Mouse (Mus musculus): ENCODE data around the gene AC161166.1. TPM values are rescaled to one million over a fixed set of nuclear protein-coding genes. Genes with fewer than 3 reads are reported as not detected.
A peak's percentile ranks its signal among the peaks of the same experiment; 100 is the strongest.
"Not testable (repeated sequence)": the region's sequence is repeated elsewhere in the genome, so short reads cannot be mapped to it uniquely, and the experiment has no call there.

The AC161166.1 gene
- polyA plus RNA-seq, 1 experiment from 2014 or later, result 0.06 TPM

DNA sequence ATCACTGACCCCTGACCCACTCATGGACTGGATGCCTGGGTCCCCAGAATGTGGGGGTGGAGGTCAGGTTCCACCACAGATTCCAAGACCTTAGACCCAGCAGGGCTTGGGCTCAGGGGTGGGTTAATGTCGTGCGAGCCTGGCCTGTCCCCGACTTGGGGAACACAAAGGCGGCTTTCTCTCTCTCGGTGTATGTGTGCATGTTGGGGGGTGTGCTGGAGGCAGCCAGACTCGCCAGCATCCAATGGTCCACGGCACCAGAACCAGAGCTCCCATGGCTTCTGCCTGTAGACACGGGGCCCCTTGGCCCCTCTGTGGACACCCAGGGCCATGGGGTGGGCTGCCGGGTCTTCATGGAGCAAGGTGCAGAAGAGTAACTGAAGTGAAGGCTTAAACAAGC lies 26.8 kb downstream of the AC161166.1 start:
- peaks cover 4% of the 10 kb centered on the region; the same call in 1 of the 2 replicates for H3K4me1 ChIP-seq (ENCODE audit: insufficient read depth, low read depth, low read length)
- no peak overlapping the region for H3K4me3 ChIP-seq (ENCODE audit: low read depth, low read length)
- no peaks in the 10 kb centered on the region for H3K36me3 ChIP-seq (ENCODE audit: insufficient read depth, low read length)
- no peak for TF ChIP-seq EP300 (IDR thresholded peaks at IDR 0.05)
- TF ChIP-seq CTCF (IDR thresholded peaks at IDR 0.05), result no peak
- H3K27ac ChIP-seq (ENCODE audit: low read length), result no peak overlapping the region
- ATAC-seq, result no peak
- 78% methylated on average over 9 of the region's 9 CpGs for WGBS
- H3K27me3 ChIP-seq (replicated peaks; ENCODE audit: insufficient read depth, low read length), result peaks cover 12% of the 10 kb centered on the region; the same call in 1 of the 2 replicates
- no peak overlapping the region for H3K4me2 ChIP-seq (replicated peaks; ENCODE audit: low read depth, low read length)
- no peak for DNase-seq (ENCODE audit: low spot score)
- H3K9me3 ChIP-seq (ENCODE audit: low read length), result no peaks in the 10 kb centered on the region
- no peak overlapping the region for H3K9ac ChIP-seq (replicated peaks; ENCODE audit: low read depth)

DNA sequence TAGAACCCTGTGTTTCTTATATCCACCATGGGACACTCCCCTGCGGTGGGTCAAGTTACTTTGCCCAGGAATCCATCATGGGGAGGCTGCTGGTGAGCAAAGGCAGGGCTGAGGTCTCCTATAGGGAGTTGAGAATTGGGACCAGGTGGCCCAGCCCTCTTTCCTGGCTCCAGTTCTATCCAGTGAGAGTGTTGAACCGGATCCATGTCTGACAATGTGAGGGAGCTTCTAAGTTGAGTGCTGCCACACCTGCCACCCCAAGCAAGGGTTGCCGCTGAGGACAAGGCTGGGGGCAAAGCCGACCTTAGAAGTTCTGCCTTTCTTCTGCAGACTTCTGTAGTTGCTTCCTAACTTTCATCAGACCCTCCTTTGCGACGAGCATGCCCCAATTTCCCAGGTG lies 29.0 kb downstream of the AC161166.1 start:
- H3K4me2 ChIP-seq (replicated peaks; ENCODE audit: low read depth, low read length); H3K9ac ChIP-seq (replicated peaks; ENCODE audit: low read depth); H3K4me1 ChIP-seq (ENCODE audit: insufficient read depth, low read depth, low read length); H3K9me3 ChIP-seq (ENCODE audit: low read length); DNase-seq (ENCODE audit: low spot score); H3K4me3 ChIP-seq (ENCODE audit: low read depth, low read length); ATAC-seq; H3K27ac ChIP-seq (ENCODE audit: low read length); H3K36me3 ChIP-seq (ENCODE audit: insufficient read depth, low read length): not testable (repeated sequence)
- 51% methylated on average over 6 of the region's 6 CpGs for WGBS
- H3K27me3 ChIP-seq (replicated peaks; ENCODE audit: insufficient read depth, low read length), result peaks cover 12% of the 10 kb centered on the region; the same call in 1 of the 2 replicates

DNA sequence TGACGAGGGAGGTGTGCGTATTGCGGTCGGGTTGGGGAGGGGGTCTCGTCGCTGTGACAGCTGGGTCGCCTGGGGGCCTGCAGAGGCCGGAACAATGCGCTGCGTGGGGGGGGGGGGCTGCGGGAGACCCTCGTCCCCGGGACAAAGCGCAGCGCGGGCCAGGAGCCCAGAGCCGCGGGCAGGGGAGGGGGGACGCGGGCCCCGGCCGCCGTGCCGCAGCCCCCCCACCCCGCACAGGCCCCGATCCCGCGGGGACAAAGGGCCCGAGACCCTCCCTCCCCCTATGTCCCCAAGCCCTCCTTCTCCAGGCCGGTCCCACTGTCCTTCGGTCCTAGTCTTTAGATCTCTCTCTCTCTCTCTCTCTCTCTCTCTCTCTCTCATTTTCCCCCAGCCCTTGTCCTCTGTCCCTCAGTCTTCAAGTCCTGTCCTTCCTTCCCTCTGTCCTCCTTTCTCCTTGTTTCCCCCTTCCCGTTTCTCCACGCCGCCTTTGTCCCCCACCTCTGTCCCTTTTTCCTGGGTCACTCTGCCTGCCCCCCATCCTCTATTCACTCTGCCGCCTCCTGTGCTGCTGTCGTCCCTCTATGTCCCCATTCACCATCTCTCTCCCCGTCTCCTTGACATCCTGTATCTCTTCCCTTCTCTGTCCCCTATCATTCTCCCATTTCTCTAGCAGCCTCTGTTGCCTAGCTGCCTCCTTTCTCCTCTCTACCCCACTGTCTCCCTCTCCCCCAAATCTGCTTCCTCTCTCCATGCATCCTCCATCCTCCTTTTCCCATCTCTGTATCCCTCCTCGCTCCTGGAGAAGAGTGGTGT lies 29.8 kb downstream of the AC161166.1 start:
- Histone ChIP-seq H3K4me1 (ENCODE audit: insufficient read depth, low read depth, low read length) (peaks cover 4% of the 10 kb centered on the region; the same call in 1 of the 2 replicates), H3K9ac (replicated peaks; ENCODE audit: low read depth) (0 out of 2 replicates have a peak overlapping the region, but pooled peaks have one; percentile 12), H3K9me3 (ENCODE audit: low read length) (no peaks in the 10 kb centered on the region), H3K4me3 (ENCODE audit: low read depth, low read length) (peak overlapping the region; percentile 56), H3K36me3 (ENCODE audit: insufficient read depth, low read length) (no peaks in the 10 kb centered on the region), H3K27me3 (replicated peaks; ENCODE audit: insufficient read depth, low read length) (peaks cover 12% of the 10 kb centered on the region; the same call in 1 of the 2 replicates), H3K27ac (ENCODE audit: low read length) (no peak overlapping the region), H3K4me2 (replicated peaks; ENCODE audit: low read depth, low read length) (peak overlapping the region; percentile 91)
- DNase-seq (ENCODE audit: low spot score), result no peak
- no peak for TF ChIP-seq EP300 (IDR thresholded peaks at IDR 0.05)
- no peak for TF ChIP-seq CTCF (IDR thresholded peaks at IDR 0.05)
- ATAC-seq, result peak; percentile 8
- WGBS, result 6% methylated on average over 9 of the region's 38 CpGs

DNA sequence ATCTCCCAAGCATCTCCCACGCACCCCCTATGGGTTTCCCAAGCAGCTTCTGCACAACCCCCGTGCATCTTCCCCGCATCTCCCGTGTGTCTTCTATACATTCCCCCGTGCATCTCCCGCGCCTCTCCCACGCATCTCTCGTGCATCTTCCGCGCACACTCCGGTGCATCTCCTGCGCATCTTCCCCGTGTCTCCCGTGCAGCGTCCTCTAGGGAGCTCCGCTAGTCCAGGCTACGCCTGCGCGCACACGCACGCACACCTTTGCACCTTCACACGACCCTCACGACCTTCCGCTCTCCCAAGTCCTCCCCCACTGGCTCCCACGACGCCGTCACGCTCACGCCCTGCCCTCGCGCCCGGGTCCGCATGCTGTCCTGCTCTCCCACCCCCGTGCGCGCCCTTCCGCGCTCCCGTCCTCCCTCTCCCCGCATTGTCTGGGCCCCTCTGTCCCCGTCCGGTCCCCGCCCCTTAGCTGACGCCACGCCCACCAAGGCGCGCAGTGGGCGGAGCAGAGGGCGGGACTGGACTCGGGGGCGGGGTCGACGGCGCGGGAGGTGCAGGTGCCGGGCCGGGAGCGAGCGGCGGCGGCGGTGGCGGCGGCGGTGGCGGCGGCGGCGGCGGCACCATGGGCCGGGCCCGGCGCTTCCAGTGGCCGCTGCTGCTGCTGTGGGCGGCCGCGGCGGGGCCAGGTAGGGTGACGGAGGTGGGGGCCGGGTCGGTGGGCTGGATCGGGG lies 30.6 kb downstream of the AC161166.1 start, which contains the start of gene Cadm4:
Gene Cadm4 (plus strand): TSS at position 550 of the 734 bp plus-strand sequence.
- under 1% methylated on average over 59 of the region's 83 CpGs for WGBS
- no peaks in the 10 kb centered on the region for H3K9me3 ChIP-seq (ENCODE audit: low read length)
- ATAC-seq, result peak; percentile 93

DNA sequence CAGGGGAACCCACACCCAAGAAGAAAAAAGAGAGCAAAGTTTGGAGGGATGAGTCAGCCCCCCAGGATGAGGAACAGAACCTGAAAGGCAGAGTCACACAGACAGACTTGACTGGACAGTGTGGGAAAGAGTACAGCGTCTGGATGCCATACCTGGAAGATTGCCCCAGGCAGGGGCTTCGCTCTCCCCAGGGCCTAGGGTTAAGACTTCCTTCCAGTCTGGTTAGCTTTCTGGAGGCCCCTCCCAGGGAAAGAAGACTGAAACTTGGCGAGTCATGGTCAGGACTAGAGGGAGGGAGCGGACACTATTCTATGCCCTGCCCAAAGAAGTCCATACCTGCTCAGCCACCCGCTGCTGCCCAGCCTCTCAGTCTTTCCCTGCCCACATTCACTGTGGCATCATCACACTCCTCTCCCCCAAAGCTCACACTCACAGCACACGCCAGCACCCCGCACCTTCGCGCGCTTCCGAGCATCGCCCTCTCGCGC lies 31.2 kb downstream of the AC161166.1 start:
- Histone ChIP-seq H3K9me3 (ENCODE audit: low read length) (no peaks in the 10 kb centered on the region), H3K4me2 (replicated peaks; ENCODE audit: low read depth, low read length) (peak overlapping the region; percentile 91), H3K4me3 (ENCODE audit: low read depth, low read length) (peak overlapping the region; percentile 56; the same call in 1 of the 2 replicates), H3K36me3 (ENCODE audit: insufficient read depth, low read length) (no peaks in the 10 kb centered on the region), H3K4me1 (ENCODE audit: insufficient read depth, low read depth, low read length) (peaks cover 4% of the 10 kb centered on the region; the same call in 1 of the 2 replicates), H3K9ac (replicated peaks; ENCODE audit: low read depth) (no peak overlapping the region), H3K27ac (ENCODE audit: low read length) (no peak overlapping the region), H3K27me3 (replicated peaks; ENCODE audit: insufficient read depth, low read length) (peaks cover 12% of the 10 kb centered on the region; the same call in 1 of the 2 replicates)
- ATAC-seq (peak; percentile 5; the same call in 1 of the 2 replicates), DNase-seq (ENCODE audit: low spot score) (no peak)
- TF ChIP-seq CTCF (IDR thresholded peaks at IDR 0.05) (no peak), EP300 (IDR thresholded peaks at IDR 0.05) (no peak)
- 8% methylated on average over 14 of the region's 14 CpGs for WGBS

More for the DNA sequence above, 30.6 kb downstream of the AC161166.1 start, which contains the start of gene Cadm4:
- Histone ChIP-seq H3K4me3 (ENCODE audit: low read depth, low read length) (peak within 1 kb of the TSS; percentile 56), H3K4me1 (ENCODE audit: insufficient read depth, low read depth, low read length) (peaks cover 4% of the 10 kb centered on the region; the same call in 1 of the 2 replicates), H3K36me3 (ENCODE audit: insufficient read depth, low read length) (no peaks in the 10 kb centered on the region), H3K27me3 (replicated peaks; ENCODE audit: insufficient read depth, low read length) (peaks cover 12% of the 10 kb centered on the region; the same call in 1 of the 2 replicates), H3K4me2 (replicated peaks; ENCODE audit: low read depth, low read length) (peak within 1 kb of the TSS; percentile 91), H3K27ac (ENCODE audit: low read length) (no peak within 1 kb of the TSS), H3K9ac (replicated peaks; ENCODE audit: low read depth) (0 out of 2 replicates have a peak within 1 kb of the TSS, but pooled peaks have one; percentile 12)
- TF ChIP-seq EP300 (IDR thresholded peaks at IDR 0.05), result no peak
- TF ChIP-seq CTCF (IDR thresholded peaks at IDR 0.05), result peak; percentile 17; the same call in 1 of the 2 replicates
- DNase-seq (ENCODE audit: low spot score), result peak; percentile 66

All from lung, postnatal 0 days (tissue).